Mouse (Mus musculus) embryonic fibroblast, embryonic 13.5 days (primary cell): ENCODE measurements around the gene Pard6b.

ENCODE experiments used
- CTCF ChIP-seq: IDR thresholded peaks from 2 replicates; pipeline ENCODE4 v1.5.1; 2011; ENCODE audit warnings: mild to moderate bottlenecking, control low read depth, low read length, moderate library complexity, borderline replicate concordance; ENCODE audit not compliant: insufficient read depth
- POLR2A ChIP-seq: IDR thresholded peaks from 2 replicates; pipeline ENCODE4 v1.6.1; 2011; ENCODE audit warnings: low read depth, mild to moderate bottlenecking, control low read depth, low read length, moderate library complexity

DNA sequence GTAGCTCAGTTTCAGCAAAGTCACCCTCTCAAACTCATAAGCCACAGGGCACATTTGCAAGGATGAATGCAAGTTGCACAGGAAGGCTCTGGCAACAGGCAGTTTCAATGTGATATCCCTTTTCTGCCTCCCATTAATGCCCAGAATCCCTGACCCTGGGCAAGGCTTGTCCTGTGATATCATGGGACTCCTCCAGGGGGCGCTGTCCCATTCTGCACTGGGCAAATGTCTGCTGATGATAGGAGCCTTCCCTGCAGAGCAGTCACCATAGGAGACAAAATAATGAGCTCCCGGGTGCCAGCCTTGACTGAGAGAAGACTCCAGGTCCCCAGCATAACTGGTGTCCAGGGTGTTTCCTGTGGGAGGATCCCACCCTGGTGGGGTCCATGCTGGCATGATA lies 28.1 kb upstream of the Pard6b start:
- no peak for TF ChIP-seq POLR2A
- TF ChIP-seq CTCF = peak; percentile 51; the same call in 1 of the 2 replicates
